Mouse (Mus musculus) kidney, embryonic 14.5 days (tissue): Measurements from ENCODE around the gene Ipcef1. TPM values are rescaled to one million over a fixed set of nuclear protein-coding genes. Genes with fewer than 3 reads are reported as not detected.

ENCODE experiments used
- ATAC-seq: fragments of 200-750 bp; cut with Nextera tagmentation; 2 replicates; pipeline ENCODE4 v1.8.0; 2017; ENCODE audit warnings: moderate number of reproducible peaks, mild to moderate bottlenecking, moderate TSS enrichment, moderate library complexity; ENCODE audit not compliant: low FRiP score, low TSS enrichment
- H3K27ac ChIP-seq: fragments of 300-500 bp; sonication (generic); 2 replicates; pipeline ENCODE4 v1.5.1; 2014; ENCODE audit warnings: low read depth, mild to moderate bottlenecking, low read length, moderate library complexity, mixed read lengths
- H3K27me3 ChIP-seq: fragments of 300-500 bp; sonication (generic); 2 replicates; pipeline ENCODE4 v1.6.1; 2014; ENCODE audit warnings: mild to moderate bottlenecking, low read length; ENCODE audit not compliant: control insufficient read depth, insufficient read depth
- H3K36me3 ChIP-seq: fragments of 300-500 bp; sonication (generic); 2 replicates; pipeline ENCODE4 v1.6.1; 2014; ENCODE audit warnings: low read length, mixed read lengths; ENCODE audit not compliant: control insufficient read depth, insufficient read depth
- H3K4me1 ChIP-seq: fragments of 300-500 bp; sonication (generic); 2 replicates; pipeline ENCODE4 v1.6.1; 2014; ENCODE audit warnings: low read length, mixed read lengths; ENCODE audit not compliant: control insufficient read depth, insufficient read depth
- H3K4me2 ChIP-seq: fragments of 300-500 bp; sonication (generic); replicated peaks from 2 replicates; pipeline ENCODE4 v1.6.1; 2014; ENCODE audit warnings: low read depth, mild to moderate bottlenecking, low read length
- H3K4me3 ChIP-seq: fragments of 300-500 bp; sonication (generic); 2 replicates; pipeline ENCODE4 v1.5.1; 2014; ENCODE audit warnings: mild to moderate bottlenecking, low read length
- H3K9ac ChIP-seq: fragments of 300-500 bp; sonication (generic); 2 replicates; pipeline ENCODE4 v1.6.1; 2014; ENCODE audit warnings: low read depth, mild to moderate bottlenecking, low read length, moderate library complexity
- H3K9me3 ChIP-seq: fragments of 300-500 bp; sonication (generic); 2 replicates; pipeline ENCODE4 v1.6.1; 2016; ENCODE audit warnings: low read length; ENCODE audit not compliant: control insufficient read depth
- WGBS: fragments of 180-500 bp; shearing (Covaris S2); extraction: QIAGEN DNeasy Blood & Tissue Kit; methylation state at CpG from one replicate; pipeline ENCODE4 v1.1.7; 2014; 5-methylcytosine and 5-hydroxymethylcytosine counted together
- polyA plus RNA-seq: library from polyadenylated mRNA; unstranded; fragments of >200 nt; fragmentation: Nextera tagmentation; extraction: Ambion mirVana; gene quantifications from 2 replicates; pipeline ENCODE4 v1.2.1, GENCODE M21; 2014

Ipcef1 gene
- polyA plus RNA-seq, 1 experiment from 2014 or later: 3.6 TPM

- no peak for ATAC-seq
- H3K36me3 ChIP-seq: no peaks in the 10 kb centered on the region
- 72% methylated on average over 4 of the region's 4 CpGs for WGBS
- no peaks in the 10 kb centered on the region for H3K4me1 ChIP-seq
- no peaks in the 10 kb centered on the region for H3K9me3 ChIP-seq
- no peak overlapping the region for H3K4me3 ChIP-seq
- no peak overlapping the region for H3K9ac ChIP-seq
- no peaks in the 10 kb centered on the region for H3K27me3 ChIP-seq
- H3K27ac ChIP-seq: no peak overlapping the region
- no peak overlapping the region for H3K4me2 ChIP-seq
Observed at GRCm38 (mm10) chr10:6987399-6988098, 64.7 kb downstream of the Ipcef1 start.

GRCm38 (mm10) chr10:6986246-6986645 lies 66.0 kb downstream of the Ipcef1 start:
- no peaks in the 10 kb centered on the region for H3K4me1 ChIP-seq
- ATAC-seq: no peak
- H3K27ac ChIP-seq: no peak overlapping the region
- no peaks in the 10 kb centered on the region for H3K27me3 ChIP-seq
- 88% methylated on average over 4 of the region's 4 CpGs for WGBS
- no peaks in the 10 kb centered on the region for H3K36me3 ChIP-seq
- no peaks in the 10 kb centered on the region for H3K9me3 ChIP-seq
- H3K4me2 ChIP-seq: no peak overlapping the region
- no peak overlapping the region for H3K9ac ChIP-seq
- H3K4me3 ChIP-seq: no peak overlapping the region

- Histone ChIP-seq H3K9ac (no peak overlapping the region), H3K27ac (no peak overlapping the region), H3K27me3 (no peaks in the 10 kb centered on the region), H3K4me2 (no peak overlapping the region), H3K4me1 (0 out of 2 replicates have a peak, but pooled peaks cover 4% of the 10 kb centered on the region), H3K9me3 (no peaks in the 10 kb centered on the region), H3K36me3 (no peaks in the 10 kb centered on the region), H3K4me3 (no peak overlapping the region)
- WGBS: 87% methylated on average over 2 of the region's 2 CpGs
- ATAC-seq: no peak
Observed at GRCm38 (mm10) chr10:6983431-6983830, 68.8 kb downstream of the Ipcef1 start.

- Histone ChIP-seq H3K36me3 (no peaks in the 10 kb centered on the region), H3K9ac (no peak overlapping the region), H3K4me1 (0 out of 2 replicates have a peak, but pooled peaks cover 4% of the 10 kb centered on the region), H3K9me3 (no peaks in the 10 kb centered on the region), H3K4me2 (no peak overlapping the region), H3K4me3 (no peak overlapping the region), H3K27ac (no peak overlapping the region), H3K27me3 (no peaks in the 10 kb centered on the region)
- ATAC-seq: peak; percentile 55
- WGBS: 49% methylated on average over 2 of the region's 2 CpGs
Observed at GRCm38 (mm10) chr10:6982751-6983151, 69.5 kb downstream of the Ipcef1 start.

- Histone ChIP-seq H3K27ac (no peak overlapping the region), H3K4me1 (0 out of 2 replicates have a peak, but pooled peaks cover 4% of the 10 kb centered on the region), H3K27me3 (no peaks in the 10 kb centered on the region), H3K4me3 (no peak overlapping the region), H3K9ac (peak overlapping the region; percentile 28; the same call in 1 of the 2 replicates), H3K36me3 (no peaks in the 10 kb centered on the region), H3K4me2 (peak overlapping the region; percentile 31), H3K9me3 (no peaks in the 10 kb centered on the region)
- WGBS: 19% methylated on average over 6 of the region's 6 CpGs
- no peak; the same call in 1 of the 2 replicates for ATAC-seq
Observed at GRCm38 (mm10) chr10:6980236-6980635, 72.0 kb downstream of the Ipcef1 start.

- H3K4me1 ChIP-seq: 0 out of 2 replicates have a peak, but pooled peaks cover 4% of the 10 kb centered on the region
- no peak overlapping the region for H3K4me3 ChIP-seq
- 53% methylated on average over 8 of the region's 8 CpGs for WGBS
- H3K9me3 ChIP-seq: no peaks in the 10 kb centered on the region
- H3K36me3 ChIP-seq: no peaks in the 10 kb centered on the region
- H3K27ac ChIP-seq: no peak overlapping the region
- H3K9ac ChIP-seq: peak overlapping the region; percentile 28; the same call in 1 of the 2 replicates
- no peaks in the 10 kb centered on the region for H3K27me3 ChIP-seq
- ATAC-seq: no peak
- peak overlapping the region; percentile 31 for H3K4me2 ChIP-seq
Observed at GRCm38 (mm10) chr10:6979789-6980188, 72.5 kb downstream of the Ipcef1 start.

- Histone ChIP-seq H3K27ac (no peak overlapping the region), H3K4me2 (no peak overlapping the region), H3K4me3 (no peak overlapping the region), H3K27me3 (no peaks in the 10 kb centered on the region), H3K9me3 (no peaks in the 10 kb centered on the region), H3K36me3 (no peaks in the 10 kb centered on the region), H3K9ac (no peak overlapping the region), H3K4me1 (0 out of 2 replicates have a peak, but pooled peaks cover 4% of the 10 kb centered on the region)
- 69% methylated on average over 7 of the region's 7 CpGs for WGBS
- ATAC-seq: no peak
Observed at GRCm38 (mm10) chr10:6979216-6979615, 73.1 kb downstream of the Ipcef1 start.

- WGBS: 93% methylated on average over 1 of the region's 1 CpGs
- H3K4me2 ChIP-seq: no peak overlapping the region
- no peaks in the 10 kb centered on the region for H3K27me3 ChIP-seq
- 0 out of 2 replicates have a peak, but pooled peaks cover 4% of the 10 kb centered on the region for H3K4me1 ChIP-seq
- ATAC-seq: no peak
- no peaks in the 10 kb centered on the region for H3K9me3 ChIP-seq
- no peak overlapping the region for H3K4me3 ChIP-seq
- no peaks in the 10 kb centered on the region for H3K36me3 ChIP-seq
- no peak overlapping the region for H3K27ac ChIP-seq
- H3K9ac ChIP-seq: no peak overlapping the region
Observed at GRCm38 (mm10) chr10:6978733-6979132, 73.5 kb downstream of the Ipcef1 start.

- H3K4me3 ChIP-seq: no peak overlapping the region
- H3K27me3 ChIP-seq: no peaks in the 10 kb centered on the region
- no peak overlapping the region for H3K27ac ChIP-seq
- H3K4me1 ChIP-seq: 0 out of 2 replicates have a peak, but pooled peaks cover 4% of the 10 kb centered on the region
- WGBS: 75% methylated on average over 2 of the region's 2 CpGs
- no peaks in the 10 kb centered on the region for H3K36me3 ChIP-seq
- no peaks in the 10 kb centered on the region for H3K9me3 ChIP-seq
- ATAC-seq: no peak
- H3K4me2 ChIP-seq: no peak overlapping the region
- H3K9ac ChIP-seq: no peak overlapping the region
Observed at GRCm38 (mm10) chr10:6977843-6978242, 74.4 kb downstream of the Ipcef1 start.
